Comparison of ENCODE assay signal across 8 mouse cellular contexts in the genomic region with DNA sequence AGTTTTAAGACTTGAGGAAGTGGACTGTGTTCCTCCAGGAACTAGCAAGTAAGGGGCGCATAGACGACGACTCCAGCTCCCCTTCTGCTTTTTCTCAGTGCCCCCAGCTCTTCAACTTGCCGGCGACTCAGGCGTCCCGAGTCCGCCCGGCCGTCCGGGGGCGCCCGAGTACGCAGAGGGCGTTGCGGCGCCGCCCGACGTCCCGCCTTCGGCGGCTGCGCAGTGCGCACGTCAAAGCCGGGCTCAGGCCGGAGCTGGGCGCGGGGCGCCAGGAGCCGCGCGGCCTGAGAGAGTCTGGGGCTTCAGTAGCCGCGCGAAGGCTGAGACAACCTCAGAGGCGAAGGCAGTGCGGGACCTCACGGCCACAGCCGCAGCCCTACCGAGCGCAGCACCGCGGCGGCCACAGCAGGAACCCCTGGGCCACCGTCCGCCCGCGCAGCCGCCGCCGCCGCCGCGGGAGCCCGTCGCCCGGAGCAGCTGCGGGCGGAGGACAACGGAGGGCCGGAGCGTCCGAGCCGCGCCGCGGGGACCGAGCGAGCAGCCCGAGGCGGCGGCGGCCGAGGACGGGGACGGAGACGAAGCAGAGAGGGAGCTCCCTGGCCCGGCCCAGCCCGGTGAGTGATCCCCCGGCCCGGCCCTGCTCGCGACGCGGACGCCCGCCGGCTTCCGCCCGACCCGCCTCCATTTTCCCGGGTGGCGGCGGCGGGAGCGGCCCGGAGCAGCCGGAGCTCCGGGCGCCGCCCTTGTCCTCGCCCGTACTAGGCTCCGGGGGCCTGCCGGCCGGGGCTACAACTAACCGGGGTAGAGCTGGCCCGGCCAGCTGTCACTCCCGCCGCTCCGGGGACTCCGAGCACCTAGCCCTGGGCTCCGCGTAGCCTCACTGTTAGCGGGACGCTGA. TPM values are rescaled to one million over a fixed set of nuclear protein-coding genes. Genes with fewer than 3 reads are reported as not detected.
DNase-seq lines count a peak whose midpoint lies in the region; ATAC-seq and TF ChIP-seq lines count a peak whose summit lies in the region.

Gene Cab39 (plus strand): TSS at position 234 of the 898 bp plus-strand sequence.

- DNase-seq in G1E (ENCODE audit: low spot score): peak; percentile 97
- peak; percentile 83 to 96 for DNase-seq in cerebellum, adult 18-20 months
- DNase-seq in forebrain, postnatal 0 days: peak; percentile 93
- DNase-seq in heart, postnatal 4 days: peak; percentile 92
- DNase-seq in layer of hippocampus, adult 8-10 months (ENCODE audit: low spot score in 2 of 2): peak; percentile 66 to 82
- peak; percentile 73 for DNase-seq in ovary, adult 18-20 months (ENCODE audit: low spot score)
- peak; percentile 92 for DNase-seq in thymus, postnatal 0 days (ENCODE audit: low spot score)

- peak within 1 kb of the TSS; percentile 93 for H3K27ac ChIP-seq in forebrain, postnatal 0 days (ENCODE audit: low read depth, low read length)
- H3K27ac ChIP-seq in lung, embryonic 15.5 days: peak within 1 kb of the TSS; percentile 93

- peaks cover 23% of the 10 kb centered on the region for H3K36me3 ChIP-seq in G1E (replicated peaks)
- H3K36me3 ChIP-seq in forebrain, postnatal 0 days (ENCODE audit: insufficient read depth): no peaks in the 10 kb centered on the region
- H3K36me3 ChIP-seq in lung, embryonic 15.5 days: no peaks in the 10 kb centered on the region

- peak within 1 kb of the TSS; percentile 83 for H3K9ac ChIP-seq in forebrain, postnatal 0 days
- H3K9ac ChIP-seq in lung, embryonic 15.5 days: peak within 1 kb of the TSS; percentile 92

- ATAC-seq in G1E (ENCODE audit: extremely low read depth, insufficient number of reproducible peaks, low FRiP score, poor library complexity, severe bottlenecking): peak; percentile 56
- ATAC-seq in forebrain, postnatal 0 days: peak; percentile 96
- peak; percentile 92 for ATAC-seq in lung, embryonic 15.5 days (ENCODE audit: borderline replicate concordance, extremely low read depth, low FRiP score, low TSS enrichment)

- peak within 1 kb of the TSS; percentile 87 for H3K4me3 ChIP-seq in G1E (ENCODE audit: low read depth, low read length)
- H3K4me3 ChIP-seq in forebrain, postnatal 0 days (ENCODE audit: low read depth, low read length): peak within 1 kb of the TSS; percentile 87
- H3K4me3 ChIP-seq in lung, embryonic 15.5 days: peak within 1 kb of the TSS; percentile 84

- under 1% methylated on average over 93 of the region's 118 CpGs for WGBS in forebrain, postnatal 0 days
- 2% methylated on average over 108 of the region's 118 CpGs for WGBS in lung, embryonic 15.5 days

- 0 out of 2 replicates have a peak, but pooled peaks have one; percentile 7 for TF ChIP-seq CTCF in G1E (IDR thresholded peaks at IDR 0.05; ENCODE audit: low read depth, low read length)
- TF ChIP-seq CTCF in forebrain, postnatal 0 days (IDR thresholded peaks at IDR 0.05; ENCODE audit: low read depth): peak; percentile 76

- peaks cover 35% of the 10 kb centered on the region for H3K4me1 ChIP-seq in G1E (ENCODE audit: insufficient read depth, low read depth, low read length)
- no peaks in the 10 kb centered on the region for H3K4me1 ChIP-seq in forebrain, postnatal 0 days (ENCODE audit: insufficient read depth)
- peaks cover 14% of the 10 kb centered on the region; the same call in 1 of the 2 replicates for H3K4me1 ChIP-seq in lung, embryonic 15.5 days

- H3K9me3 ChIP-seq in G1E (replicated peaks): no peaks in the 10 kb centered on the region
- H3K9me3 ChIP-seq in forebrain, postnatal 0 days (ENCODE audit: low read length): no peaks in the 10 kb centered on the region
- H3K9me3 ChIP-seq in lung, embryonic 15.5 days: no peaks in the 10 kb centered on the region

- peaks cover 16% of the 10 kb centered on the region for H3K27me3 ChIP-seq in G1E (ENCODE audit: insufficient read depth, low read length)
- no peaks in the 10 kb centered on the region for H3K27me3 ChIP-seq in forebrain, postnatal 0 days (ENCODE audit: insufficient read depth, low read length)
- no peaks in the 10 kb centered on the region for H3K27me3 ChIP-seq in lung, embryonic 15.5 days

- peak within 1 kb of the TSS; percentile 68 for H3K4me2 ChIP-seq in forebrain, postnatal 0 days (ENCODE audit: low read depth)
- peak within 1 kb of the TSS; percentile 76 for H3K4me2 ChIP-seq in lung, embryonic 15.5 days

RNA-seq across cellular contexts. Expression of gene Cab39, which starts in this region (rescaled TPM):
- 147 and 159 TPM in 2 replicates for total RNA-seq in G1E (2014; fragmentation: Nextera tagmentation)
- total RNA-seq in G1E (2017): 208 and 231 TPM in 2 replicates
- 41.8 and 51.3 TPM in 2 replicates for polyA plus RNA-seq in G1E (2012)
- total RNA-seq in forebrain, postnatal 0 days (2014; rRNA removed): 191 and 216 TPM in 2 replicates
- polyA plus RNA-seq in forebrain, postnatal 0 days (2015; fragmentation: Nextera tagmentation; extraction: Ambion mirVana): 41.1 and 46.1 TPM in 2 replicates
- total RNA-seq in heart, postnatal 4 days (2021): 100 to 1,000 TPM in 1 of 2 experiments, 10 to 100 TPM in 1; 90.7 to 102 TPM
- total RNA-seq in layer of hippocampus, adult 8-10 months (2022): 100 to 1,000 TPM; 128 to 143 (median 137) TPM
- polyA plus RNA-seq in lung, embryonic 15.5 days (2015; fragmentation: Nextera tagmentation; extraction: Ambion mirVana): 28.9 and 29.3 TPM in 2 replicates
- 41.1 and 49.2 TPM in 2 replicates for polyA plus RNA-seq in thymus, postnatal 0 days (2015; fragmentation: Nextera tagmentation; extraction: Ambion mirVana)

Comparison
In these comparisons a context has a peak if more than half of its experiments do, and no peak if none do; other contexts are left out.
1. Peak in every context shown above with its lines: DNase-seq, ATAC-seq, H3K4me3 ChIP-seq and H3K27ac ChIP-seq.